In the genomic region with DNA sequence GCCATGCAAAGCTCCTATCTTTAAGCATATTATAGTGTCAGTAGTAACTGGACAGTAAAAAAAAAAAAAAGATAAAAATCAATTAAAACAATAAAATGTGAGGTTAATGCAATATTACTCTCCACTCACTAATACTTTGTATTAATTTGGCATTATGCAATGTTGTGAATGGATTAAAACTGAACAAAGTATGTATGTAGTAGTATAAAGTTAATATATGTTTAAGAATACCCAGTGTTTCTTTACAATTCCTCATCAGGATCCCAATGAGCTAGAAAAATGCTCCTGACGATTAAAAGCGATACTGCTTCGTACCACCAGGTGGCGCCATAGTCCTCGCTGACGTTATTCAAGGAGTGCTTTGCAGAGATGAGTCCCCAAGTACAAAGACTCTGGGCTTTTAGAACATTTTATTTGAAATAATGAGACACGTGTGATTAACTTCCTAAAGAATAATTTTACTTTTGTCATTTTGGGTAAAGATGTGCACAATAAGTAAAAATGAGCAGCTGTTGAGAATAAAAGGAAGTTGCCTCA, we compare ENCODE assay signal across 9 mouse cellular contexts.
DNase-seq lines count a peak whose midpoint lies in the region; ATAC-seq and TF ChIP-seq lines count a peak whose summit lies in the region.
"Had no signal": no experiment of that assay in that cellular context is flagged by ENCODE, and none has a peak within 500 bp of the region (broad histone marks: within the 10 kb centered on the region; RNA-seq: fewer than 3 reads in every experiment).

No protein-coding gene starts in this region.

- under 1% methylated on average over 7 of the region's 7 CpGs for WGBS in cerebellum, adult 2 months

- H3K27me3 ChIP-seq in cerebellum, adult 2 months (ENCODE audit: control insufficient read depth, insufficient read depth, low read length): no peaks in the 10 kb centered on the region

- H3K4me3 ChIP-seq in cerebellum, adult 2 months (replicated peaks; ENCODE audit: insufficient read depth, low read depth, low read length): no peak overlapping the region
- H3K4me3 ChIP-seq: erythroblast, embryonic 14.5 days had no signal

- TF ChIP-seq POLR2A in cerebellum, adult 2 months (IDR thresholded peaks at IDR 0.05; ENCODE audit: borderline replicate concordance, insufficient read depth, low read length): no peak

- intact Hi-C loops in left cerebral cortex, postnatal 36 days (cut with DNase I): no loop called here

- no peaks in the 10 kb centered on the region for H3K4me1 ChIP-seq in cerebellum, adult 2 months (ENCODE audit: control insufficient read depth, insufficient read depth, low read length)

- DNase-seq in spleen, postnatal 10 days (ENCODE audit: low spot score in 2 of 2): peak; percentile 12 to 54
- DNase-seq in spleen, postnatal 36 days (ENCODE audit: low spot score in 2 of 2): no peak
- peak; percentile 25 to 57 for DNase-seq in cerebellum, adult 2 months
- peak; percentile 22 for DNase-seq in induced T-regulatory cell, adult 2 months (ENCODE audit: low read depth)
- DNase-seq in left cerebral cortex, postnatal 36 days (ENCODE audit: low spot score in 2 of 2): peak; percentile 68
- peak; percentile 25 for DNase-seq in naive thymus-derived CD4-positive, alpha-beta T cell, adult 2 months (ENCODE audit: low read depth)
- peak; percentile 44 for DNase-seq in thymus, postnatal 0 days (ENCODE audit: low spot score)

- no peak overlapping the region for H3K27ac ChIP-seq in cerebellum, adult 2 months (ENCODE audit: insufficient read depth, low read length)

- ATAC-seq in frontal cortex, adult (ENCODE audit: low TSS enrichment): peak; percentile 77

- TF ChIP-seq CTCF in cerebellum, adult 2 months (IDR thresholded peaks at IDR 0.05; ENCODE audit: borderline replicate concordance, insufficient read depth, low read depth, low read length): peak; percentile 80

Comparison
In these comparisons a context has a peak if more than half of its experiments do, and no peak if none do; other contexts are left out.
1. DNase-seq: peak in spleen, postnatal 10 days (2 of 2), cerebellum, adult 2 months (2 of 2), induced T-regulatory cell, adult 2 months (single experiment), left cerebral cortex, postnatal 36 days (2 of 2), naive thymus-derived CD4-positive, alpha-beta T cell, adult 2 months (single experiment) and thymus, postnatal 0 days (single experiment); none in spleen, postnatal 36 days (0 of 2).